Mouse (Mus musculus) liver, postnatal 0 days (tissue): Measurements from ENCODE around the gene 6030445D17Rik. TPM values are rescaled to one million over a fixed set of nuclear protein-coding genes. Genes with fewer than 3 reads are reported as not detected.

Experiments
- ATAC-seq: fragments of 200-750 bp; cut with Nextera tagmentation; 2 replicates; pipeline ENCODE4 v1.8.0; 2017; ENCODE audit warnings: mild to moderate bottlenecking, moderate library complexity
- DNase-seq: peaks from one replicate; pipeline ENCODE4 v3.0.0-alpha.2; 2016
- H3K27ac ChIP-seq: fragments of 300-500 bp; sonication (generic); 2 replicates; pipeline ENCODE4 v1.5.1; 2014; ENCODE audit warnings: antibody characterized with exemption, moderate library complexity, mild to moderate bottlenecking, low read depth
- H3K27me3 ChIP-seq: fragments of 300-500 bp; sonication (generic); 2 replicates; pipeline ENCODE4 v1.6.1; 2014; ENCODE audit warnings: low read length, control low read depth, mixed read lengths; ENCODE audit not compliant: insufficient read depth
- H3K36me3 ChIP-seq: fragments of 300-500 bp; sonication (generic); replicated peaks from 2 replicates; pipeline ENCODE4 v1.6.1; 2014; ENCODE audit warnings: mild to moderate bottlenecking, control low read depth, low read length, moderate library complexity, mixed read lengths; ENCODE audit not compliant: insufficient read depth
- H3K4me1 ChIP-seq: fragments of 300-500 bp; sonication (generic); 2 replicates; pipeline ENCODE4 v1.6.1; 2014; ENCODE audit warnings: antibody characterized with exemption, mild to moderate bottlenecking, control low read depth; ENCODE audit not compliant: insufficient read depth
- H3K4me2 ChIP-seq: fragments of 300-500 bp; sonication (generic); 2 replicates; pipeline ENCODE4 v1.6.1; 2014; ENCODE audit warnings: low read depth, mild to moderate bottlenecking, low read length, moderate library complexity, mixed read lengths
- H3K4me3 ChIP-seq: fragments of 300-500 bp; sonication (generic); 2 replicates; pipeline ENCODE4 v1.5.1; 2014; ENCODE audit warnings: low read depth, low read length
- H3K9ac ChIP-seq: fragments of 300-500 bp; sonication (generic); replicated peaks from 2 replicates; pipeline ENCODE4 v1.6.1; 2014; ENCODE audit warnings: mild to moderate bottlenecking, moderate library complexity
- H3K9me3 ChIP-seq: fragments of 300-500 bp; sonication (generic); 2 replicates; pipeline ENCODE4 v1.6.1; 2016; ENCODE audit warnings: mild to moderate bottlenecking, control low read depth, low read length, mixed read lengths
- CTCF ChIP-seq: sonication (generic); IDR thresholded peaks from 2 replicates; pipeline ENCODE4 v1.5.1; 2016; ENCODE audit warnings: antibody characterized with exemption, low read depth
- EP300 ChIP-seq: IDR thresholded peaks from 2 replicates; pipeline ENCODE4 v1.6.1; 2016; ENCODE audit warnings: antibody characterized with exemption, low read depth, mild to moderate bottlenecking
- WGBS: fragments of 180-500 bp; shearing (Covaris S2); extraction: QIAGEN DNeasy Blood & Tissue Kit; methylation state at CpG from one replicate; pipeline ENCODE4 v1.1.7; 2014; ENCODE audit not compliant: insufficient replicate concordance; 5-methylcytosine and 5-hydroxymethylcytosine counted together
- polyA plus RNA-seq: library from polyadenylated mRNA; unstranded; fragments of >200 nt; fragmentation: Nextera tagmentation; extraction: Ambion mirVana; gene quantifications from 2 replicates; pipeline ENCODE4 v1.2.1, GENCODE M21; 2015

The 6030445D17Rik gene
- polyA plus RNA-seq, 1 experiment from 2014 or later: 0.12 TPM

DNA sequence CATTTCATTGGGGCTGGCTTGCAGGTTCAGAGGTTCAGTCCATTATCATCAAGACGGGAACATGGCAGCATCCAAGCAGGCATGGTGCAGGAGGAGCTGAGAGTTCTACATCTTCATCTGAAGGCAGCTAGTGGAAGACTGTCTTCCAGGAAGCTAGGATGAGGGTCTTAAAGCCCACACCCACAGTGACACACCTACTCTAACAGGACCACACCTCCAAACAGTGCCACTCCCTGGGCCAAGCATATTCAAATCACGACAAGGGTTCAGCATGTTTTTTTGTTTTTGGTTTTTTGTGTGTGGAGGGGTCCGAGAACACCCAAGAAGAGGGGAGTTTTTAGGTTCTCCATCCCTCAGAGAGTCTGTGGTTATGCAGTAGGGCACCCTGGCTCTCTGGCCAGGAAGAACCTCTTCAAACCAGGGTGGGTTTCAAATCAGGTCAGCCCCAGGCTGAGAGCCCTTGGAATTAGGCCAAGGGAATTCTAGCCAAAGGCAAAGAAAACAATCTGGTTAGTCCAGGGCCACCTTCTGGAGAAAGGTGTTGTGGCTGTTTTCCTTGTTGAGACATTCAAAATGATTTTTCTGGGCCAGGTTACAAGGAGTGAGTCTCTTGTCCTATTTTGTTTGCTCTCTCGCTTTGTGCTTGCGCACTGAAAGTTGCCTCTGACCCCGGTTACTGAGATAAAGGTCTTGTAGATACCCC lies 5.4 kb upstream of the 6030445D17Rik start:
- H3K9me3 ChIP-seq: no peaks in the 10 kb centered on the region
- no peak overlapping the region for H3K4me3 ChIP-seq
- H3K9ac ChIP-seq: no peak overlapping the region
- ATAC-seq (no peak), DNase-seq (no peak)
- H3K27ac ChIP-seq: no peak overlapping the region
- H3K27me3 ChIP-seq: no peaks in the 10 kb centered on the region; the same call in 1 of the 2 replicates
- TF ChIP-seq CTCF (no peak), EP300 (no peak)
- H3K4me2 ChIP-seq: no peak overlapping the region
- peaks cover 4% of the 10 kb centered on the region for H3K4me1 ChIP-seq
- WGBS: 77% methylated on average over 6 of the region's 6 CpGs
- no peaks in the 10 kb centered on the region for H3K36me3 ChIP-seq

DNA sequence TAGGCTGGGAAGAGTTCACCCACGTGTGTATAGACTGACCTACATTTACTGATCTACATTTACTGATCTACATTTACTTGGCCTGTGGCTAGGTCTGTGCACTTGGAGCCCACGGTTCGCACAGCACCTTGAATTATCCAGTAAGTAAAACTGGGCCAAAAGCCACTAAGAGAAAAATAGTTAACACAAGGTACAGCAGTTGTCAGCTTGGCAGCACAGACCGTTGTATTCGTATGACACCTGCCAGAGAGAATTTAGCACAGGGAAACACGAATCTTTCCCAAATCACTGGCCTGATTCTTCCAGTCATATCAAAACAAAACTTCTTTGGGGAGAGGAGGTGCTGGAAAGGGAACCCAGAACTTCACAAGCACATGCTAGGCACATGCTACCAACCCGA lies 3.8 kb upstream of the 6030445D17Rik start:
- DNase-seq (no peak), ATAC-seq (no peak)
- WGBS: 73% methylated on average over 7 of the region's 7 CpGs
- Histone ChIP-seq H3K27me3 (peaks cover 5% of the 10 kb centered on the region), H3K27ac (no peak overlapping the region), H3K9me3 (no peaks in the 10 kb centered on the region), H3K4me3 (no peak overlapping the region), H3K36me3 (no peaks in the 10 kb centered on the region), H3K9ac (no peak overlapping the region), H3K4me2 (no peak overlapping the region), H3K4me1 (0 out of 2 replicates have a peak, but pooled peaks cover 2% of the 10 kb centered on the region)
- no peak for TF ChIP-seq EP300
- no peak for TF ChIP-seq CTCF

DNA sequence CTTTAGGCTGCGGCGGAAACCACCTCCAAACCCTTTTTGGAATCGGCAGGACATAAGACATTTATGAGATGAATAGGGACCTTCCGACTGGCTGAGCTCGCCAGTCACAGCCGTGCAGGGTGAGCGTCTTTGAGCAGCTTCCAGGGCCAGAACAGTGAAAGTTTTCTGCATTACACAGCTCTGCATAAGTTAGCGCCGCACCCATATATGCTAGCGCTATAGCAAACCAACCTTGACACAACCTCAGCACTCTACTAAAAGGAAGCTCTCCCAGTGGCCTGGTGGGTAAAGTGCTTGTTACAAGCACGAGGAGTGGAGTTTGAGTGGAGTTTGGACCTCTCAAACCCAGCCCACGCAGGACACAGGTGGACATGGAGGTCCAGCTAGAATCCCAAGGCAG lies 2.8 kb upstream of the 6030445D17Rik start:
- Histone ChIP-seq H3K4me1 (0 out of 2 replicates have a peak, but pooled peaks cover 6% of the 10 kb centered on the region), H3K36me3 (no peaks in the 10 kb centered on the region), H3K4me3 (no peak overlapping the region), H3K9me3 (no peaks in the 10 kb centered on the region), H3K4me2 (no peak overlapping the region), H3K9ac (no peak overlapping the region), H3K27ac (no peak overlapping the region), H3K27me3 (peaks cover 5% of the 10 kb centered on the region)
- WGBS: 79% methylated on average over 12 of the region's 12 CpGs
- ATAC-seq (no peak), DNase-seq (no peak)
- TF ChIP-seq CTCF (no peak), EP300 (no peak)

DNA sequence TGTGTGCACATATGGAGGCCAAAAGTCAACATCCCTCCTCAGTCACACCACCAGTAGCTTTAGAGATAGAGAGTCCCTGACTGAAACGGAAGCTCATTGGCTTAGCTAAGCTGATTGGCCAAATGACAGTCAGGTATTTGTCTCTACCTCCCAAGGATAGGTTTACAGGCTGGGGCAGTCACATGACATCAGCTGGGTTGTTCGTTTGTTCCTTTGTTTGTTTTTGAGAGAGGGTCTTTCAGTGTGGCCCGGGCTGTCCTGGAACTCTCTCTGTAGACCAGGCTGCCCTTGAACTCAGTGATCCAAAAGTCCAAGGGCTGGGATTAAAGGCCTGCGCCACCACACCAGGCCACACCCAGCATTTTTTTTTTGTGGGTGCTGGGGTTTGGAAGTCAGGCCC lies 844 bp upstream of the 6030445D17Rik start:
- Histone ChIP-seq H3K4me2 (no peak overlapping the region), H3K9ac (no peak overlapping the region), H3K27me3 (peaks cover 5% of the 10 kb centered on the region), H3K4me3 (no peak overlapping the region), H3K36me3 (no peaks in the 10 kb centered on the region), H3K9me3 (no peaks in the 10 kb centered on the region), H3K4me1 (0 out of 2 replicates have a peak, but pooled peaks cover 6% of the 10 kb centered on the region), H3K27ac (no peak overlapping the region)
- WGBS: 58% methylated on average over 4 of the region's 4 CpGs
- no peak for DNase-seq
- TF ChIP-seq CTCF (no peak), EP300 (no peak)
- ATAC-seq: no peak

DNA sequence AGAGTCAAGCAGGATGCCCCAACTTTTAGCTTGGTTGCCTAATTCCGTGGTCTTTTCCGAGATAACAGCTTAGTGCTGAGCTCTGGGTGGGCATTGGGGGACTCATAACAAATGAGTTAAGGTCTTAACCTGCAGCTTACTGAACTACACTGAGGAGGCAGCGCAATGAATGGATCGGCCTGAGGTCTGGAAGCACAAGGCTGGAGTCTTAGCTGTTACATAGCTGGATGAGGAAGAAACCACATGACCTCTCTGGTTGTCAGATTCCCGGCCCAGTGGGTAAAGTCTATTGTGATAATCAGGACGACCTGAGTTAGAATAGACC lies 327 bp upstream of the 6030445D17Rik start:
- no peaks in the 10 kb centered on the region for H3K9me3 ChIP-seq
- no peaks in the 10 kb centered on the region for H3K36me3 ChIP-seq
- DNase-seq (no peak), ATAC-seq (no peak)
- H3K9ac ChIP-seq: no peak overlapping the region
- H3K27me3 ChIP-seq: peaks cover 5% of the 10 kb centered on the region
- 34% methylated on average over 6 of the region's 6 CpGs for WGBS
- H3K4me3 ChIP-seq: peak overlapping the region; percentile 62
- H3K4me1 ChIP-seq: 0 out of 2 replicates have a peak, but pooled peaks cover 6% of the 10 kb centered on the region
- H3K27ac ChIP-seq: peak overlapping the region; percentile 75; the same call in 1 of the 2 replicates
- no peak for TF ChIP-seq EP300
- peak overlapping the region; percentile 90 for H3K4me2 ChIP-seq

DNA sequence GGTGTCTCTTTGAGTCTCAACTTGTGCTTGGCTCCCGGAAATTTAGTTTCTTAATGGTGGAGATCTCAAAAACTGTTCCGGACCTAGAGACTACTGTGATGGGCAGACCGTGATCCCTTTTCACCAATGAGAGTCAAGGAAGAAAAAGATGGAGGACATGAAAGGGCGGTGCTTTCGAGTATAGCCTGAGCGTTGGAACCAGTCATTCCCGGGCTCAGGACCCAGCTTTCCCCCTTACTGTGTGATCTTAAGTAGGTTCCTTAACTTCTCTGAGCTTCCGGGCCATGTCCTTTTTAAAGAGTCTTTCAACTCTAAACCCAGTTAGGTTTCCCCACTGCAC lies 759 bp downstream of the 6030445D17Rik start:
- H3K36me3 ChIP-seq: no peaks in the 10 kb centered on the region
- WGBS: 3% methylated on average over 8 of the region's 8 CpGs
- DNase-seq (no peak), ATAC-seq (peak; percentile 58)
- no peaks in the 10 kb centered on the region for H3K9me3 ChIP-seq
- peak overlapping the region; percentile 75 for H3K27ac ChIP-seq
- 0 out of 2 replicates have a peak, but pooled peaks cover 6% of the 10 kb centered on the region for H3K4me1 ChIP-seq
- no peak for TF ChIP-seq CTCF
- no peak for TF ChIP-seq EP300
- peak overlapping the region; percentile 90 for H3K4me2 ChIP-seq
- H3K9ac ChIP-seq: peak overlapping the region; percentile 67; the same call in 1 of the 2 replicates
- peaks cover 5% of the 10 kb centered on the region for H3K27me3 ChIP-seq
- H3K4me3 ChIP-seq: peak overlapping the region; percentile 62
